Mouse (Mus musculus) spleen, adult 2 months (tissue): Measurements from ENCODE around the gene Sema5a. TPM values are rescaled to one million over a fixed set of nuclear protein-coding genes. Genes with fewer than 3 reads are reported as not detected.

Source experiments
- DNase-seq, 2 experiments: peaks; one replicate each; pipeline versions ENCODE4 v3.0.0 to v3.0.0-alpha.2; 2012 to 2021; ENCODE audit warnings: low spot score in 2 of 2, low read depth in 1 of 2
- H3K27ac ChIP-seq: fragments of 200-500 bp; 2 replicates; pipeline ENCODE4 v1.5.1; 2012; ENCODE audit warnings: low read length, inconsistent platforms; ENCODE audit not compliant: insufficient read depth
- H3K27me3 ChIP-seq: fragments of 200-500 bp; 2 replicates; pipeline ENCODE4 v1.6.1; 2012; ENCODE audit warnings: mild to moderate bottlenecking, moderate library complexity, low read length, inconsistent platforms; ENCODE audit not compliant: control insufficient read depth, insufficient read depth
- H3K36me3 ChIP-seq: fragments of 200-500 bp; 2 replicates; pipeline ENCODE4 v1.6.1; 2012; ENCODE audit warnings: mild to moderate bottlenecking, low read length, inconsistent platforms; ENCODE audit not compliant: control insufficient read depth, insufficient read depth
- H3K4me1 ChIP-seq: fragments of 200-500 bp; 2 replicates; pipeline ENCODE4 v1.6.1; 2011; ENCODE audit warnings: inconsistent platforms; ENCODE audit not compliant: control insufficient read depth, insufficient read depth, insufficient read length
- H3K4me3 ChIP-seq: fragments of 200-500 bp; 2 replicates; pipeline ENCODE4 v1.5.1; 2011; ENCODE audit warnings: mild to moderate bottlenecking, inconsistent platforms; ENCODE audit not compliant: insufficient read depth, insufficient read length; ENCODE audit errors: extremely low read depth
- CTCF ChIP-seq: fragments of 200-500 bp; IDR thresholded peaks from 2 replicates; pipeline ENCODE4 v1.5.1; 2011; ENCODE audit warnings: mild to moderate bottlenecking, inconsistent platforms; ENCODE audit not compliant: insufficient read depth, insufficient read length, insufficient replicate concordance; ENCODE audit errors: extremely low read depth
- POLR2A ChIP-seq: fragments of 200-500 bp; IDR thresholded peaks from 2 replicates; pipeline ENCODE4 v1.6.1; 2011; ENCODE audit warnings: low read depth, low read length, inconsistent platforms
- WGBS: fragments of 180-500 bp; shearing (Covaris S2); methylation state at CpG from one replicate; pipeline ENCODE4 v1.1.7; 2018; 5-methylcytosine and 5-hydroxymethylcytosine counted together
- polyA plus RNA-seq: library from polyadenylated mRNA; depleted of rRNA; stranded (reverse); fragments of >200 nt; gene quantifications from 2 replicates; pipeline ENCODE4 v1.2.3, GENCODE M21; 2012

Gene Sema5a
- polyA plus RNA-seq, 1 experiment = 5.4 TPM

- H3K4me3 ChIP-seq = no peak overlapping the region
- H3K27me3 ChIP-seq = peaks cover 4% of the 10 kb centered on the region
- no peaks in the 10 kb centered on the region for H3K36me3 ChIP-seq
- H3K4me1 ChIP-seq = no peaks in the 10 kb centered on the region
- 72% methylated on average over 5 of the region's 5 CpGs for WGBS
- DNase-seq = no peak
- no peak overlapping the region for H3K27ac ChIP-seq
- TF ChIP-seq POLR2A (no peak), CTCF (no peak)
Measured at GRCm38 (mm10) chr15:32247281-32247680, 2.7 kb downstream of the Sema5a start.

- TF ChIP-seq CTCF (no peak), POLR2A (no peak)
- H3K4me1 ChIP-seq = no peaks in the 10 kb centered on the region
- DNase-seq = no peak
- no peak overlapping the region for H3K27ac ChIP-seq
- no peak overlapping the region for H3K4me3 ChIP-seq
- 74% methylated on average over 2 of the region's 2 CpGs for WGBS
- H3K36me3 ChIP-seq = no peaks in the 10 kb centered on the region
- H3K27me3 ChIP-seq = no peaks in the 10 kb centered on the region
Measured at GRCm38 (mm10) chr15:32254806-32255205, 10.2 kb downstream of the Sema5a start.

- Histone ChIP-seq H3K27ac (no peak overlapping the region), H3K4me3 (no peak overlapping the region), H3K36me3 (no peaks in the 10 kb centered on the region), H3K4me1 (no peaks in the 10 kb centered on the region), H3K27me3 (no peaks in the 10 kb centered on the region)
- DNase-seq = no peak
- 90% methylated on average over 8 of the region's 8 CpGs for WGBS
- no peak for TF ChIP-seq CTCF
- TF ChIP-seq POLR2A = no peak
Measured at GRCm38 (mm10) chr15:32257340-32257739, 12.7 kb downstream of the Sema5a start.

DNA sequence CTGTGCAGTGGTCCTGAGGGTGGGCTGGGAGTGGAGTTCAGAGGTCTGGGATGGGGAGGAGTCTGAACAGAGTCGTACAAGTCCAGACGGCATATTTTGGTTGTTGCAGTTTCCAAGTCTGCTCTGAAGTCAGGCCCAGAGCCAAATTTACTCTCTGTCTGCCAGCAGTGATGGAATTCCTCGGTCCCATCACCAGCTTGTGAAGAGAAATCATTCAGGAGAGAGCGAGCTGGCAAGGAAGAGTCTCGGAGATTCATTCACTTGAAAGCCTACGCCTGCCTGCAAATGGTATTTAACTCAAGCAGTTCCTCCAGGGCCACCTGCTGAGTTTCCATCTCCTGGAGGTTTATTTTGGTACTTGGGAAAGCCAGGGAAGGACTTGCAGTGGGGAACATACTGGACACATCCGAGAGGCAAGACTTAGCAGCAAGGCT lies 13.3 kb downstream of the Sema5a start:
- TF ChIP-seq POLR2A = no peak
- no peak for TF ChIP-seq CTCF
- Histone ChIP-seq H3K27ac (no peak overlapping the region), H3K27me3 (no peaks in the 10 kb centered on the region), H3K4me1 (no peaks in the 10 kb centered on the region), H3K36me3 (no peaks in the 10 kb centered on the region), H3K4me3 (no peak overlapping the region)
- 78% methylated on average over 7 of the region's 7 CpGs for WGBS
- DNase-seq = no peak

- DNase-seq = no peak
- Histone ChIP-seq H3K27me3 (no peaks in the 10 kb centered on the region), H3K27ac (no peak overlapping the region), H3K4me1 (no peaks in the 10 kb centered on the region), H3K4me3 (no peak overlapping the region), H3K36me3 (no peaks in the 10 kb centered on the region)
- TF ChIP-seq CTCF (no peak), POLR2A (no peak)
- 73% methylated on average over 5 of the region's 5 CpGs for WGBS
Measured at GRCm38 (mm10) chr15:32259362-32260096, 14.9 kb downstream of the Sema5a start.

GRCm38 (mm10) chr15:32260942-32261341 lies 16.3 kb downstream of the Sema5a start:
- H3K4me1 ChIP-seq = 0 out of 2 replicates have a peak, but pooled peaks cover 2% of the 10 kb centered on the region
- TF ChIP-seq CTCF (no peak), POLR2A (no peak)

DNA sequence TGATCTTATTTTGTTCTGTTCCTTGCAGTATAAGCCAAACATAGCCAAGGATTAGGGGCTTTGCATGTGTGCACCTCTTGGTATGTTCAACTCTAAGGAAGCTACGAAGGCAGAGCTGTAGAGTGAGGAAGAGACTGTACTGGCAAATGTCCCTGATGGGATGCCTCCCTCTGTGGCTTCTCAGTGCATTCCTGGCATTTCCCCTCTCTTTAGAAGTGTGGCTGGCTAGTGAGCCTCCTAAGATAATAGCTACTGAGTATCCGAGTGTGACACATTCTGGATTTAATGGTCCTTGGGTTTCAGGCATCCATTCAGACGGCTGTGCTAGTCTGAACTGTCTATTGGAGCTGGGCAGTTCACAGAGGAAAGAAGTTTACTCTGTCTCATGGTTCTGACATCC lies 19.0 kb downstream of the Sema5a start:
- Histone ChIP-seq H3K27ac (no peak overlapping the region), H3K27me3 (no peaks in the 10 kb centered on the region), H3K4me1 (0 out of 2 replicates have a peak, but pooled peaks cover 2% of the 10 kb centered on the region), H3K4me3 (no peak overlapping the region), H3K36me3 (no peaks in the 10 kb centered on the region)
- TF ChIP-seq CTCF (no peak), POLR2A (no peak)
- WGBS = 79% methylated on average over 3 of the region's 3 CpGs
- DNase-seq = no peak

More at GRCm38 (mm10) chr15:32260942-32261341, 16.3 kb downstream of the Sema5a start:
- H3K27me3 ChIP-seq = no peaks in the 10 kb centered on the region
- no peak for DNase-seq
- H3K4me3 ChIP-seq = no peak overlapping the region
- no peak overlapping the region for H3K27ac ChIP-seq
- no peaks in the 10 kb centered on the region for H3K36me3 ChIP-seq
- whole genome bisulfite sequencing = 81% methylated on average over 5 of the region's 5 CpGs
